Mouse (Mus musculus): ENCODE data around the gene Kncn. TPM values are rescaled to one million over a fixed set of nuclear protein-coding genes. Genes with fewer than 3 reads are reported as not detected.

Kncn gene
- polyA plus RNA-seq (2015; fragmentation: Nextera tagmentation; extraction: Ambion mirVana): not detected in 2 replicates

GRCm38 (mm10) chr4:115884022-115884421 is at the start of gene Kncn:
Gene Kncn, plus strand, starts transcription at chr4:115884400.

GRCm38 (mm10) chr4:115838696-115839641 is 45.2 kb upstream of the Kncn start, which contains the start of gene Mknk1:
Gene Mknk1, plus strand, starts transcription at chr4:115839198.

DNA sequence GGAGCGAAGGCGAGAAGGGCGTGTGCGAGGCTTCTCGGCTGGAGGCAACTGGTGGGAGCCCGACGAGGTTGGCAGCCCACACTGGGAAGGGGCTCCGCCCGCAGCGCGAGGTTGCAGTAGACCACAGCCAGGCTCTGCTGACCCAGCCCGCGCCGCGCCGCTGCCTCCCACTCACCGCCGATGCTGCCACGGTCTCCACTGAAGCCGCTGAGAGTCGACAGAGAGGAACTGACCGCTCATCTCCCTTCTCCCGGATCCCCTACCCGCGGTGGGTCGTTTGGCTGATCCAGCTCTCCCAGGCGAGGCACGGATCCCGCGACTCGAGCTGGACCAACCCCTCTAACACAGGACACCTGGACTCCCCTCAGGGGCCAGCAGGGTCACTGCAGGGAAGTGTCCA is 6.4 kb downstream of the Kncn start, which contains the start of gene 6430628N08Rik:
Gene 6430628N08Rik (plus strand): TSS at position 113 of the 400 bp plus-strand sequence.

Other genes with a start within 250 kb of the Kncn start
- gene Cyp4b1, start 236.7 kb upstream of the Kncn start, polyA plus RNA-seq (2015; fragmentation: Nextera tagmentation; extraction: Ambion mirVana): 8.1 and 14.9 TPM in 2 replicates
- gene Efcab14, start 146.7 kb upstream of the Kncn start, polyA plus RNA-seq (2015; fragmentation: Nextera tagmentation; extraction: Ambion mirVana): 21.4 and 23.9 TPM in 2 replicates
- gene Tex38, start 103.4 kb upstream of the Kncn start, polyA plus RNA-seq (2015; fragmentation: Nextera tagmentation; extraction: Ambion mirVana): 0.33 and 0.44 TPM in 2 replicates
- gene Atpaf1, start 99.6 kb upstream of the Kncn start, polyA plus RNA-seq (2015; fragmentation: Nextera tagmentation; extraction: Ambion mirVana): 55.5 and 58.5 TPM in 2 replicates
- gene Mob3c, start 56.3 kb upstream of the Kncn start, polyA plus RNA-seq (2015; fragmentation: Nextera tagmentation; extraction: Ambion mirVana): 6.6 TPM in 2 replicates
- gene Mknk1, start 45.2 kb upstream of the Kncn start, polyA plus RNA-seq (2015; fragmentation: Nextera tagmentation; extraction: Ambion mirVana): 33.1 and 36.1 TPM in 2 replicates
- gene 6430628N08Rik, start 6.3 kb downstream of the Kncn start, polyA plus RNA-seq (2015; fragmentation: Nextera tagmentation; extraction: Ambion mirVana): not detected in 2 replicates
- gene Dmbx1, start 55.5 kb downstream of the Kncn start, polyA plus RNA-seq (2015; fragmentation: Nextera tagmentation; extraction: Ambion mirVana): not detected in 2 replicates
- 0.18 and 0.29 TPM in 2 replicates for gene Faah, start 133.5 kb downstream of the Kncn start, polyA plus RNA-seq (2015; fragmentation: Nextera tagmentation; extraction: Ambion mirVana)
- 18.1 and 19.7 TPM in 2 replicates for gene Nsun4, start 169.5 kb downstream of the Kncn start, polyA plus RNA-seq (2015; fragmentation: Nextera tagmentation; extraction: Ambion mirVana)
- 990 and 1,102 TPM in 2 replicates for gene Uqcrh, start 190.7 kb downstream of the Kncn start, polyA plus RNA-seq (2015; fragmentation: Nextera tagmentation; extraction: Ambion mirVana)
- gene Lrrc41, start 190.9 kb downstream of the Kncn start, polyA plus RNA-seq (2015; fragmentation: Nextera tagmentation; extraction: Ambion mirVana): 34.7 and 38.3 TPM in 2 replicates
- gene Rad54l, start 239.3 kb downstream of the Kncn start, polyA plus RNA-seq (2015; fragmentation: Nextera tagmentation; extraction: Ambion mirVana): 4.3 and 4.5 TPM in 2 replicates
- gene Pomgnt1, start 239.4 kb downstream of the Kncn start, polyA plus RNA-seq (2015; fragmentation: Nextera tagmentation; extraction: Ambion mirVana): 34.7 and 38.2 TPM in 2 replicates